Mouse (Mus musculus): ENCODE measurements around the gene Ugt1a9.
"Not testable (repeated sequence)": the region's sequence is repeated elsewhere in the genome, so short reads cannot be mapped to it uniquely, and the experiment has no call there.

Ugt1a9 gene

GRCm38 (mm10) chr1:88222216-88222615 lies 151.6 kb downstream of the Ugt1a9 start:
- DNase-seq (ENCODE audit: low spot score) = no peak

GRCm38 (mm10) chr1:88223011-88223515 lies 152.5 kb downstream of the Ugt1a9 start:
- DNase-seq (ENCODE audit: low spot score) = not testable (repeated sequence)

DNA sequence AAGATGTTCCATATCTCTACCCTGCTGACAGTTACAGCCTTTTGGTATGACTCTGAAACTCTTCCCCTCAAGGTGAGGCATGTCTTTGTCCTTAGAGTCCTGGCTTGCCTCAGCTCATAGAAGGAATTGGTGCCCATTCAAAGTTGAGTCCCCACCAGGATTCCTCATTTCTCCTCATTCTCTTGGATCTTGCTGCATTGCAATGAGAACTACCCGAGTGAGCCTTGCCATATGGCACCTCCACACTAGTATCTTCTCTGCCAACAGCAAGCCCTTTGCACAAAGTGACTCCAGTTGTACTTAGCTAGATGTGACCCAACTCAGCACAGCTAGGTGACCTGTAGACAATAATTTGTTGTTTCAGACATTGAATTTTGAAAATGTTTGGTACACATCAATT lies 153.0 kb downstream of the Ugt1a9 start:
- DNase-seq (ENCODE audit: low spot score) = peak; percentile 7

GRCm38 (mm10) chr1:88224029-88224776 lies 153.6 kb downstream of the Ugt1a9 start:
- peak; percentile 58 for DNase-seq (ENCODE audit: low spot score)

GRCm38 (mm10) chr1:88225301-88225700 lies 154.7 kb downstream of the Ugt1a9 start:
- not testable (repeated sequence) for DNase-seq (ENCODE audit: low spot score)

DNA sequence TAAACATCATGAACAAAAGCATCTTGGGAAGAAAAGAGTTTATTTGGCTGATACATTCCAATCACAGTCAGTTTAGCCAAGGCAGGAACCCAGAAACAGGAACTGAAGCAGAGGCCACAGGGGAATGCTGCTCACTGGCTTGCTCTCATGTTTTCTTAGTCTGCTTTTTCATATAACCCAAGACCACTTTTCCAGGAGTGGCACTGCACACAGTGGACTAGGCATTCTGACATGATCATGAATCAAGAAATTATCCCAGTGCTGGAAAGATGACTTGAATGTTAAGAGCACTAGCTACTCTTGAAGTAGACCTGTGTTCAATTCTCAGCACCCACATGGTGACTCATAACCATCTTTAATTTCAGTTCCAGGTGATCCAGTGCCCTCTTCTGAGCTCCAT lies 155.1 kb downstream of the Ugt1a9 start:
- DNase-seq (ENCODE audit: low spot score) = no peak

- no peak for DNase-seq (ENCODE audit: low spot score)
These were observed 156.2 kb downstream of the Ugt1a9 start, which contains the start of gene Mroh2a for GRCm38 (mm10) chr1:88226670-88227379. TSS of gene Mroh2a (plus strand) at chr1:88226986.

DNA sequence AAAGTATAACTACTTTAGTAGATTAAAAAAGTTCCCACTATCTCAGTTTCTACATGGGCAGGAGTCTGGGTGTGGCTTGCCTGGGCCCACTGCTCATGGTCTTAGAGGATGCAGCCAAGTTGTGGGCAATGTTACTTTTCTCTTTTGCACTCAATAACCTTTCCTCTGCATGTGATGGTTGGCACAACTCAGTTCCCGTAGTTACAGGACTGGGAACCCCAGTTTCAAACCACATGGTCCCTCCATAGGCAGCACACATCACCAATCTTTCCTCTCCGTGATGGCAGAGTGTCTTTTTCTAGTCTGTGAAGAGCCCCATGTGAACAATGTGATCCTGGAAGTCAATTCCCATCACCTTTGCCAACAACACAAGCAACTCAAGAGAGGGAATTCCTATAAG lies 156.9 kb downstream of the Ugt1a9 start:
- DNase-seq (ENCODE audit: low spot score) = peak; percentile 8

- DNase-seq (ENCODE audit: low spot score) = no peak
These were observed 157.5 kb downstream of the Ugt1a9 start for GRCm38 (mm10) chr1:88228121-88228520.

DNA sequence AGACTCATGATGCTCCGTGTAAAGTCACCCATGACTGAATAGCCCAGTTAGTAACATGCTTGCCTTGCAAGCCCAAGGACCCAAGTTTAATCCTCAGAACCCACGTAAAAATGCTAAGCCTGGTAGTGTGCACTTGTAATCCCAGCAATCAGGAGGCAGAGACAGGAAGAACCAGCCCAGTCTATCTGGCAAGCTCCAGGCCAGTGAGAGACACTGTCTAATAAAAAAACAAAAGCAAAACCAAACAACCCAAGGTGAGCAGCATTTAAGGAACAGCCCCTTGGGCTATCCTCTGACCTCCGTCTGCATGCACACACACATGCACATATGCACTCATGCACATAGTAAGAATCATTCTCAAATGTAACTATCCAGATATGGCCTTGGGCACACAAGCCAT lies 159.0 kb downstream of the Ugt1a9 start:
- no peak for DNase-seq (ENCODE audit: low spot score)

GRCm38 (mm10) chr1:88229986-88230385 lies 159.4 kb downstream of the Ugt1a9 start:
- DNase-seq (ENCODE audit: low spot score) = no peak

- no peak for DNase-seq (ENCODE audit: low spot score)
These were observed 159.8 kb downstream of the Ugt1a9 start for GRCm38 (mm10) chr1:88230421-88230820.

DNA sequence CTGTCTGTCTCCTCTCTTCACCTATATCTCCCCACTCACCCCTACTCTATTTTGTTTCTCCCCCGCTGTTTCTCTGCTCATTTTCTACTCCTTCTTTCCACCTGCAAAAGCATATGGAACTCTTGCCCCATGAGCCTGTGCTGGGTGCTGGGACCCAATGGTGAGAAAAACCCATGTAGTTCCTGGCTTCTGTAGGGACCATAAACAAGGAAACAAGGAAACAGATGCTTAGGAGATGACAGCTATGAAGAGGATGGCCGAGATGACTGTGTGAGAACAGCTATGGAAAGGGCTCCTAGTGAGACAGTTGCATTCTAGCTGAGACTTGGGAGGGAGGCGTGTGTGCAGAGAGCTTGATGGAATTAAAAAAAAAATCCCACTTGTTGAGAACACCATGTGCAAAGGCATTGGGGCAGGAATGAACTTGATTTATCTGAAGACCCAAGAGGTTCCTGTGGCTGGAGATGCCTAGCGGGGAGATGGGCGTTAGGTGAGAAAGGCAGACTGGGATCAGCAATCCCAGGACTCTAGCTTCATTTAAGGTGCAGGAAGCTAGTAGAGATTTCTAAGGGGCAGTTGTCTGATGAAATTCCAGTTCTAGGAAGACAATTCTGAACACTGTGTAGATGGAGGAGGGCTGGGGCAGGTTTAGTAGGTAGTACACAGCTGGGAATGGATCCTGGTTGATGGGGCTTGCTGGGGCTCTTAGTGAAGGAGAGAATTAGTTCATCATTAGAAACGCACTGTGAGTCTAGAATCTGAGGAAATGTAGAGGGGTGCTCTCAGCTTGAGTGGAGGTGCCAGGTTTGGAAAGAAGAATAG lies 160.6 kb downstream of the Ugt1a9 start:
- no peak for DNase-seq (ENCODE audit: low spot score)

GRCm38 (mm10) chr1:88231803-88232499 lies 161.4 kb downstream of the Ugt1a9 start:
- no peak for DNase-seq (ENCODE audit: low spot score)

GRCm38 (mm10) chr1:88232664-88233380 lies 162.2 kb downstream of the Ugt1a9 start:
- no peak for DNase-seq (ENCODE audit: low spot score)

DNA sequence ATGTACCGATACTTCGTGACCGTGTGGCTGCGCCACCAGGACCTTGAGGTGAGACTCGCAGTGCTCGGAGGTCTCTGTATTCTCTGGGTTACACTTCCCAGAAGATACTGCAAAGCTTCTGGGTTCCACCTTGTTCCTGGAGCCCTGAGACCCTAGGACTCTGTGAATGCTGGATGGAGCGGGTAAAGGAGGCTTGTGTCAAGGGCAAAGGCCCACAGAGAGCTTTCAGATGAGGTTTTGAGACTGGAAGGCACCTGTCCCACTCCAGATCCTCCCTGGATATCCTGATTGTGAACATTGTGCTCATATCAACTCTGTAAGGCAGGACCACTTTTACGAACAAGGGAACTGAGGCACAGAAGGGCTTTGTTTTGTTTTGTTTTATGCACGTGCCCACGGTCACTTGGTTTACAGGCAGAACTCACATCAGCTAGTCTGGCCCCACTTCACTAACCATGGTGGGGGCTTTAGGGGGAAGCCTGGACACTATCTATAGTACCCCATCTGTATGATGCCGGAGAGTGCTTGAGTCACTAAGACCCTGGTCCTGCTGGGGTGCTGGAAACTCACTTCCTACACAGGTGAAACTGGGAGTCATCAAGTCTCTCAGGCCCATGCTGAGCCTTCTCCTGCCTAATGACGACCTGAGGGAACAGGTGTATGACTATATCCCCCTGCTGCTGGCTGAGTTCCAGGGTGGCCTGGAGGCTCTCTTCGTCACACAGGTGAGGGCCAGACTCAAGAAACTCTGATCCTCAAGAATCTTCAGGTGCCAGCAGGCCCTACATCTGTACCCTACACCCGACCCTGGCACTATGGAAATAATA lies 163.0 kb downstream of the Ugt1a9 start:
- no peak for DNase-seq (ENCODE audit: low spot score)

GRCm38 (mm10) chr1:88234248-88234610 lies 163.6 kb downstream of the Ugt1a9 start:
- DNase-seq (ENCODE audit: low spot score) = no peak

DNA sequence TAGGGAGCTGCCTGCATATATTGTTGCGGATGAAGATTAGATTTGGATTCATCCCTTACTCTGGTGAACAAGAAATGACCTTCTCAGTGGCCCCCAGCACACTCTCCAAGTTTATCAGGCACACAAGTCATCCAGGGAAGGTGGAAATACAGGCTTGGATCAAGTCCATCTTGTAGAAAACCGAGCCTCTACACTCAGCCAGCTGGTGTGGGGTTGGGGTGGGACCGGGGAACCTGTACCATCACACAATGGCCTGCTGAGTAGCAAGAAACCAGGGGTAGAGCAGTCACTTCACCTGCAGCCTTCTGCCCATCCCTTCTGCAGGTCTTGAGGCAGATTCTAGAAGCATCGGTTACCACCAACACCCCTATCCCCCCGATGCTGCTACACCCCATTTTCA lies 164.0 kb downstream of the Ugt1a9 start:
- no peak for DNase-seq (ENCODE audit: low spot score)

- DNase-seq (ENCODE audit: low spot score) = no peak
These were observed 164.7 kb downstream of the Ugt1a9 start for GRCm38 (mm10) chr1:88235046-88235893.

Measured in ovary, postnatal 10 days (tissue).